Mouse (Mus musculus): Measurements from ENCODE around the gene Gpx7.

Gene Gpx7

DNA sequence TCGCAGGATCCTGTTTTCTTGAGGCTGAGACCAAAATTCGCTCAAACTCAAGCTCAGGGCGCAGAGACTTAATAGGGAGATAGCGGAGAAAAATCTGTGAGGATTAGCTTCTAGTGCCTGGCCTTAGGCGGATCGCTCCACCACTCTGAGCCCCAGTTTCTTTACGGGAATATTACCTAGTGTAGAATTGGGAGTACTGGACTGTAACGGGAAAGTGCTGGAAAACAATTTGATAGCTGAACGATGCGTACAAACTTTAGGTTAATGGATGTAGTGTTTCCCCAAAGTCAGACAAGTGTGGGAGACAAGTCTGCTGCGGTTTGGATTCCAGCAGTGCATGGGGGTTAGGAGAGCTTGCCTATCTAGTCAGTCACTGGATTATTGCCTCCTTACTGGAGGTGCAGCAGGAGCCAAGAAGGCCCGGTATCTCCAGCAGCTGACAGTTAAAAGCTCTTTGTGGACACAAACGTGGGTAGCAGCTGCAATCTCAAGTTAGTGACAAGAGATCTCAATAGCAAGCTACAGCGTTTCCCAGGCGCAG is at the start of gene Gpx7:
Gene Gpx7 (minus strand): TSS at position 101 of the 541 bp plus-strand sequence.
- no peak for DNase-seq

DNA sequence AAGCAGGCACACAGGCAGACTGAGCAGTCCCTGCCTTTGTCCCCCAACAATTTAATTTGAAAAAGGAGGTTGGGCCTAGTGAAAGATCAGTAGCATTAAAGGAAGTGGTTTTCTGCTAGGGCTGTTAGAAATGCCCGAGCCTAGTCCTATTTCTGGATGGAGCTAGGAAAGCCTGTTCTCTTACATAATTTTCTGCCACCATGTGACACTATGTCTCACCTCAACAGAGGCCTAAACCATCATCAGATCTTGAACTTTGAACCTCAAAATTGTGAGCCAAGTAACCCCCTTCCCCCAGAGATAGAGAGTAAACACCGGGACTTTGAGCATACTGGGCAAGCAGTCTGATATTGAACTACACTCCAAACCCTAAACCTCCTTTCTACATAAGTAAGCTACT is 49.3 kb upstream of the Gpx7 start:
- no peak for DNase-seq

DNA sequence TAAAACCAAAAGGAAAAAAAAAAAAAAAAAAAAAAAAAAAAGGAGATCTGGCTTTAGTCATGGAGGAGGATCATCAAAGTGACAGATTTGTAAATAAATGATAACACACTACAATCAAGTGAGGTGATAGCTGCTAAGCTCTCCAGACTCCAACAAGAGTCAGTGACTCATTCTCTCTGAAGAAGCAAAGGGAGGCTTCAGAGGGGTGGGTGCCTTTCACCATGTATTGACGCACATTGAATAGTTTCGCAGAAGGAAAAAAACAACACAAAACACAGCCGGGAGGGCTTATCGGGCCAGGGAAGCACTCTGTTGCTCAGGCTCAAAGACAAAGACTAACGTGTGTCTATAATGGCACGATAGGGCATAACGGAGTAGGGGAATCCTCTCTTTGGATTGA is 41.3 kb upstream of the Gpx7 start:
- no peak for DNase-seq

DNA sequence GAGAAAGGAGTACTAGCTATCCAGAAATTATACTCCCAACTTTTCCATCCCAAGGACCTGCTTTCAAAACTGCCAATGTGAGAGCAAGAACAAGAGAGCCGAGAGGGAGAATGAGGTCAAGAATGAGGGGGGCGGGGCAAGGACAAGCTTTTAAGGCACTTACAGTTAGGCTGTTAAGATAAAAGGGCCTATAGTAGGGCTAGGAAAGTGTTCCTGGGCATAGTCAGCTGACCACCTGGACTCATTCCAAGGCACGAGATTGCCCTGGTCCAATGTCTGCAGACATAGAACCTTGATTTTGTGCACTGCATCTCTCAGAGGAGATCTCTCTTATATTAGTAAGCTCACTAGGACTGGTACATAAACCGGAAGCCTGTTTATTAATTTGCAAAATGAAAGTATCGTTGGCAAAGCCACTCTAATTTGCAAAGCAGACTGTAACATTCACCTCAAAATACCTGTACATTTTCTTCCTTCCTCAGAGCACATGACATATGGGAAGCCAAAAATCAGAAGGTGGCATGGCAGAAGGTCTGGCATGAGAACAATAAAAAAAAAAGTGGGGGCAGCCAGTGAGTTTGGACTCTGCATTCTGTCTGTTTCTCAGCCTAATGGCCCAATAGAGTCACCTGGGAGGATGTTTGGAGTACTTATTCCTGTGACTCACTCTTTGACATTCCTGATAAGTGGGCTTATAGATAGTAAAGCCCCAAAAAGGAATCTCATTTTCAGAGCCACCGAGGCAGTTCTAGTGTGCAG is 31.5 kb upstream of the Gpx7 start:
- DNase-seq = no peak

DNA sequence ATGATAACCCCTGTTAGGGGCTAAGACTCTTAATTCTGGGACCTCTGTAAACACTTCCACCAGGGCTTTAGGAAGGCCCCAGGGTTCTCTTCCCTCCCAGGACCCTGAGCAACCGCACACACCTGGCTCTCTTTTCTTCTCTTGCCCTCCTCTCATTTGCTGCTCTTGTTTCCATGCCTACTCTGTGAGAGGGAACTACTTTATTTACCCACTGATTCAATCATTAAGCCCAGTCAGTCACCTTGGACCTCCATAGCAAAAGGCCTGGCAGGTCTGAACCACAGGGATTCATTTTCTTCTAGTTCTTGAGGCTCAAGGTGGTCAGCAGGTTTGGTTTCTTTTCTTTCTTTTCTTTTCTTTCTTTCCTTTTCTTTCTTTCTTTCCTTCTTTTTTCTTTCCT is 29.5 kb upstream of the Gpx7 start:
- DNase-seq = no peak

DNA sequence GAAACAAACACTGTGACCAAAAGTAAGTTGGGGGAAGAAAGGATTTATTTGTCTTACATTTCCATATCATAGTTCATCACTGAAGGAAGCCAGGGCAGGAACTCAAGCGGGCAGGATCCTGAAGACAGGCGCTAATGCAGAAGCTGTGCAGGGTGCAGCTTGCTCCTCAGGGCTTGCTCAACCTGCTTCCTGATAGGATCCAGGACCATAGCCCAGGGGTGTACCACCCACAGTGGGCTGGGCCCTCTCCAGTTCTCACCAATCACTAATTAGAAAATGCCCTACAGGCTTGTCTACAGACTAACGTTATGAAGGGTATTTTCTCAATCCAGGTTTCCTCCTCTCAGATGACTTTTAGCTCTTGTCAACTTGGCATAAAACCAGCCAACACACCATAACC is 28.9 kb upstream of the Gpx7 start:
- DNase-seq = no peak

DNA sequence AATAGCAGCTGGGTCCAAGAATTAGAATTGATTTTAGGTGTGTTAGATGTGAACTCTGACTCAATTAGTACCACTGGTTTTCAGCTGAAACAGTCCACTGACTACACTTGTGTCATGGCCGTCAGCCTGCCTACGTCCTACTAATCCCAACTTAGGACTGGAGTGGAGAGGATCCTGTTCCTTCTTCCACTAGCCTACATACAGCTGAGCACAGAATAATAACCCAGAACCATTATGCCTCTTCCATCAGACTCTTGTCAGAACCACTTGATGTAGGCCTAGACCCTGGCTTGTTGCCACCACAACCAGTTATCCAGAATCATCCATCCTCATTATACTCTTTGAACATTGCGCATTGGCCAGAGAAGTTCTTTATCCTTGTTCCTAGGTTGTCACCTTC is 28.0 kb upstream of the Gpx7 start:
- no peak for DNase-seq

DNA sequence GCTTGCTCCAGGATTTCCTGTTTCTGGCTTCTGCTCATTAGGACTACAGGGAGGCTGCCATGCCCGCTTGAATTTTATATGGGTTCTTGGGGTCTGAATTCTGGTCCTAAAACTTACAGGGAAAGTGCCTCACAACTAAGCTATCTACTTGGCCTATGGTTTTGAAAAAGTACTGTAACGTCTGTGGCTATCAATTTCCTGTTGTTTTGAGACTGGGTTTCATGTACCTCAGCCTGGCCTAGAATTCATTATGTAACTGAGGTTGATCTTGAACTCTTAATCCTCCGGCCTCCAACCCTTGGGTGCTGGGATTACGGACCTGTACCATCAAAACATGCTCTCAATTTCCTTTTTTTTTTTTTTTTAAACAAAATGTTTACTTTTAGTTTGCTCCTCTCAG is 27.5 kb upstream of the Gpx7 start:
- DNase-seq = no peak

DNA sequence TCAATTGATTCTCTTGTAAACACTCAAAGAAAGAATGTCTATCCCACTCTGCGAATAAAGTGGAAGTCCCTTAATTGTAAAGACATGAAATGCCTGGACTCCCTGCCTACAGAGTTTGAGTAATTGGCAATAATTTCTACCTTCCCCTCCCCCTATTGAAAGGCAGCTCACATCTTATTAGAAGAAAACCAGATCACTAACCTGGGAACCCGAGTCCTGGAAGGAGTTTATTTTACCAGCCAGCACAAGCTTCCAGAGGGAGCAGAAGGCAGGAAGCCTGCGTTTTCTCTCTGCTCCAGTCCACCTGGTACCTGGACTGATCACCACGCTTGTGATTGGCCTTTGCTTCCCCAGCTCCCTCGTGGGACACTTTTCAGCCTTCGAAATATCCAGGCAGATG is 26.6 kb upstream of the Gpx7 start:
- no peak for DNase-seq

DNA sequence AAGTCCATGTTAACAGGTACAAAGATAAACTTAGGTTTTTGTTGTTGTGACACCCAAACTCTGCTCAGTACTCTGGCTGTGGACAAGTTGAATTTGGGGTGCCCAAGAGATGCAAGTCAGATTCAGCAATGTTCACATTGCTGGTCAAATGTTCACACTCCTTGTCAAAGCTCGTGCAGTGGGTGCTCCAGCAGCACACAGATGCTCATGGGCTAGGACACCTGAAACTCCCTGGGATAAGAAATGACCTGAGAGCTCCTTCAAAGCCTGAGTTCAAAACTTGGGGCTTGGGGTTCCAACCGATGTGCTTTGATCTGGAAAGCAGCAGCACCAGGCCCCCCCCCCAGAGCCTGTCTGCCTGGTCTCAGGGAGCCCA is 24.8 kb upstream of the Gpx7 start:
- DNase-seq = no peak

DNA sequence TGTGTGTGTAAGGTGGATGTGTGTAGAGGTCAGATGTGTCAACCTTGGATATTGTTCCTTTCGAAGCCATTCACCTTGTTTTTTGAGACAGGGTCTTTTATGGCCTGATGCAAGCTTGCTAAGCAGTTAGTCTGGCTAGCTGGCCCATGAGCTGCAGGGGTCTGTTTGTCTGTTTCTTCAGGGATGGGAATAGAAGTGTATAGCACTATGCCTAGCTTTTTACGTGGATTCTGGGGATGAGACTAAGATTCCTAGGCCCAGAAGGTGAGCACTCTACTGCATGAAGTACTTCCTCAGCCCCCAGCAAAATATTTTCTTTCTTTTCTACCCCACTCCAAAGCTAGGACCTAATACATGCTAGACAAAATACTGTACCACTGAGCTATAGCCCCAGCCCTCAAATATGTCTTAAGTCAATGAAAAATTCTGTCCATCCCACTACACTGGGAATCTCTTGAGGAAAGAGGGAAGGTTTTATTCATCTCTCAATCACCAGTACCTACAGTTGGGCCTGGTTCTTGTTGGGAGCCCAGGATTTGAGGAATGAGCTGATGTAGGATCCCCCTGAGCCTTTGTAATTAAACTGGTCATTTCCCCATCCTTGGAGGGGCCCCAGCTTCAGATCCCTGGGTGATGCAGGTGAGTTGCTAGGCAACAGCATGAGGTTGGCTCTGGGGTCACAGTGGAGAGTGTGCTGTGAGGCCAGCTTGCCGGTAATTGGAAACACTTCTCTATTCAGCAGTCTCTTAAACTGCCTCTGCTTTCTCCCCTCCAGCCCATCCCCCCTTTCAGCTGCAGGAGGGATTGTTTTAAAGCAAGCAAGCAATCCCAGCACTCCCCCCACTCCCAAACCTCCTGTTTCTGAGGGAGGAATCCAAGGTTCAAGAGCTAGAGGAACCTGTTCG is 24.1 kb upstream of the Gpx7 start:
- no peak for DNase-seq

DNA sequence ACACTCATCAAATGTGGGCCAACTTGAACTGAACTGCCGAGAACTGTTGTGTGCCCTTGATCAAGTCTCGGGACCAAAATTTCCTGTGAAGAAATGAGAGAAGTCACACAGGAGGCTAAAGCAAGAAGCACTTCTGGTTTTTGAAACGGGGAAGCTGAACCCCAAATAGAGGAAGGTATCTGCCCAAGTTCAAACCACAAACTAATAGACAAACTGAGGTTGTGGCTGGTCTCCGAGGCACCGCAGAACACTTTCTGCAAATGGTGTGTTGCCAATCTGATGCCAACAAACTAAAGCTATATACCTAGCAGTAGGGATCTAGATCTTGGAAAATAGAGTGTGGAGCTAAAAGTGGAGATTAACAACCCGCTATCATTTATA is 21.6 kb upstream of the Gpx7 start:
- no peak for DNase-seq

DNA sequence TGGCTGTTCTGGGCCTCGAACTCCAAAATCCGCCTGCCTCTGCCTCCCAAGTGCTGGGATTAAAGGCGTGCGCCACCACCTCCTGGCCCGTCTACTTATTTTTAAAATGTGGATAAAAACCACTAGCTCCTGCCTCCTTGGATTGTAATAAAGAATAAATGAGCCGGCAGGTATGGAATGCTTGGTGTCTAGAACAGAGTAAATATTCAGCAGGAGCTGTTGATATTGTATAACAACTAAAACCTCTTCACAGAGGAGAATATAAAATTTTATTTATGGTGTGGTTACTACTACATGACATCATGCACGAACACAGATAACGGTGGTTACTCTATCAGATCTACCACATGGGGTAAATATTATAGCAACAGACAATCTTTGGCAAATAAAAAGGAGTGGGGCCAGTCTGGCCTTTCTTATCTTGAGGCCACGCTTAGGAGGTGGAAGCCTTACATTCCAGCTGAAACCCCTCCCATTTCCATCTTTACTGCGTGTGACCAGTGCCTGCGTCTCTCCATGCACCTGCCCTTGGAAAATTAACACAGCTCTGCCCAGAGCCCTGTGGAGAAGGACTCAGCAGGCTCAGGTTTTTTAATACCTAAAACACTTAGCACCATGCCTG is 21.1 kb upstream of the Gpx7 start:
- DNase-seq = no peak

DNA sequence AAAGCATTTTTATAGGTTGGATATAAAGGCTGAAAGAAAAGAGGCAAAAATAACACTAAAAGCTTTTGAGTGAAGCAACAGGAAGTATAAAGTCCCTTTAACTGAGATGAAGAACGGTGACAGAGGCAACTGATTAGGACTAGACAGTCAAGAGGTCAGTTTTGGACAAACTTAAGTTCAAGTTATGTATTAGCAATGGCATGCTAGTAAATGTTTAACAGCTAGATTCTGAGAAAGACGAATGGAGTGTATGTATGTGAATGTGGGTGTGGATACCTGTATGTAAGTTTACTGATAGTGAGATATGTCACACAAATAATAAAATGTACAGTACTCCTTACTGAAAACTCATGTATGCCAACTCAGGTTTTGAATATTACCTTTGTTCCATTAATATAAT is 17.8 kb upstream of the Gpx7 start:
- no peak for DNase-seq

DNA sequence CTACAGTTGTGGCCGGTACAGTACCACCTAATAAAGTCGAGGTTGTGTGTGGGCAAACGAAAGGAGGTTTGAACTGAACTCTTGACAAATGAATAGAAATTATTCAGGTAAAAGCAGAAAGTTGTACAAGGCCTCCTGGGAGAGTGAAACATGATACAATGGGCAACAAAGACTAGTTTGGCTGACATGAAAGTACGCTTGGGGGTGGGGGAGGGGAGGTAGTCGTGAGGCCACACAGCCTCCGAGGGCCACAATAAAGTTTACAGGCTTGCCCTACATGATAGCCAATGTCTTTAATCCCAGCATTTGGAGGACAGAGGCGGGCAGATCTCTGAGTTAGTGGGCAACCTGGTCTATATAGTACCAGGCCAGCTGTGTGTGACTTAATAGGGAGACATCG is 860 bp upstream of the Gpx7 start:
- DNase-seq = no peak

DNA sequence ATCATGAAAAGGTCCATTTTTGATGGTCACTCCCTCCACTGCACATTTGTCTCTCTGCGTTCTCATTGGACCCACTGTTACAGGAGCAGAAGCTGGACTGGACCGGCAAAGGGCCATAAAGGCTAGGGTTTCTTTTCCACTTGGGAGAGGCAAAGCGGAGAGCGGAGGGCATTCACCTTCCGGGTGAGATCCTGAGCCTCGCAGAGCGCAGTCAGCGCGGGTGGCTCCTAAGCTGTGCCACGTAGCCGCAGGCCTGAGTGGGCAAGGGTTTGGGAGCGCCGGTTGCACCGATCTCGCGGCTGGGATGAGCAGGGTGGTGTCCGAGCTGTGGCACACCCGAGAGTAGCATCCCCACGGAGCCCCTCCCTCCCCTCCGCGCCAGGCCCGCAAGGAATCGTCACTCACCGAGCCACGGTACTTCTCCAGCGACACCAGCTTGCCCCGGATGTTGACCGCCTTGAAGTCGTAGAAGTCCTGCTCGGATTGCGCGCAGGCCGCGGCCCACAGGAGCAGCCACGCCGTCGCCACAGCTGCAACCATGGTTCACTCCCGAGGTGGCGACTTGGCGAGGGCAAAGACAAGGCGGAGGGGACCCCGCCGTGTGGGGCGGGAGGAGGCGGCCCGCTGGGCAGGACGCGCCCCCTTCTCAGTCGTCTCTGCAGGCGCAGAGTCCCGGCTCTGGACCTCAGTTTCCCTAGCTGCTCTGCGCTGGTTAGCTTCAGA is 462 bp downstream of the Gpx7 start:
- DNase-seq = peak; percentile 16 to 46

DNA sequence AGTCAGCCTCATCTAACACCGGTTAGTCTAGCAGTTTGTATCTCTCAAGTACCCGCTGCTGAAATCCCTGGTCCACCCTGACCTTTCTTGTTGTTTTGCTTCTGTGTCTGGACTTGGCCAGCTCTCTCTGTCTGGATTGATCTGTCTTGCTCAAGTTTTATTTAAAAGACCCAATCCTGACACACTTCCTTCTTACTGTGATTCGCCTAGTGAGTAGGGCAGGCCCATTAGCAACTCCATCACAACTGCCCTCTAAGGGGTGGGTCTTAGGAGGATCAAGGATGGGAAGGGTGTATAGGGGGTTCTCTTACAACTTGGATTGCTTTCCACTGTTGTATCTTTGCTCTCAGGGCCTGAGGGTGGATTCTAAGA is 1.0 kb downstream of the Gpx7 start:
- no peak for DNase-seq

DNA sequence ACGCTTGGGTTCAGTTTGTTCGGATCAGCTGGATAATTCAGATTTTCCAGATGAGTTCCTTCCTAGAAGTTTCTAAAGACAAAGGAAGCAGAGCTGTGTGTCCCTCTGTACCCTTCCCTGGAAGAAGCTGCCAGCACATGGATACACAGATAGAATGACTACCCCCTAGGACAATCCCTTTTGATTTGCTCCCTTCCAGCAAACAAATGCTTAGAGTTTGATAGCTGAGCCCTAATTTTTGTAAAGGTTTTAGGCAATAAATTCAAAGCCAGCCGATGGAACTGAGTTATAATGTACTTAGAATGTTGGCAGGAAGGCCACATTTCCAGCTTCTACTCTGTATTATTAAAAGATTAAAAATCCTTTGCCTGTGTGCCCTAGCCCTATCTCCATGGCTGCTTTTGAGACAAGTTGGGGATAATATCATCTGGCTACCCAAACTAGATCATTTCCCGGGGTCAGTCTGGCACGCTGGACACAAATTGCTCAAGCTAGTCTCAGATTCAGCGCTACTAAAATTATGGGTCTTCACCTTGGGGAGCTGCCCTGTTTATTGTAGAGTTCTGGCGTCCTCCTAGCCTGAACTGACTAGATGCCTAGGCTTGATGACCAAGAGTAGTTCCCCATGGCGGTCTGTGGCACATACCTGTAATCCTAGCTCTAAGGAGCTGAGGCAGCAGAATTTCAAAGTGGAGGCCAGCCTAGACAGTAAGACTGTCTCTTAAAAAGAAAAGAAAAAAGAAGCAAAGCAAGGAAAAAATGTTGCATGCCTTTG is 2.7 kb downstream of the Gpx7 start:
- DNase-seq = no peak

DNA sequence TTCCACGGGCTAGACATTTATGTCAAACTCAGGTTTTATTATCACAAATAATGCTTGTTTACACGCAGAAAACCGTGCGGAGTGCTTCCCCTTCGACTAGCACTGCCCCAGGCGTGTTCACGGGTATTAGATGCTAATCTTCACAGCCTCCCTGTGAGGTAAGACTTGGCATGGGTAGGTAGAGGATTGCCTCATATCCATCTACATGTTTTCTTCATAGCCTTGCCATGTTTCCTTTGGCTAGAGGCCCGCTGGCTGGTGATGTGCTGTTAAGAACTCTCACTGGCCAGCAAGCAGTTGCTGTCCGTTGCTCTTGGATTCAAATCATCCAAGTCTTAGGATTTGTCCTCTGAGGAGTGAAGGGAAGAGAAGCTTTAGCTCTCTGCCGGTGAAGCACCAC is 6.4 kb downstream of the Gpx7 start:
- no peak for DNase-seq

DNA sequence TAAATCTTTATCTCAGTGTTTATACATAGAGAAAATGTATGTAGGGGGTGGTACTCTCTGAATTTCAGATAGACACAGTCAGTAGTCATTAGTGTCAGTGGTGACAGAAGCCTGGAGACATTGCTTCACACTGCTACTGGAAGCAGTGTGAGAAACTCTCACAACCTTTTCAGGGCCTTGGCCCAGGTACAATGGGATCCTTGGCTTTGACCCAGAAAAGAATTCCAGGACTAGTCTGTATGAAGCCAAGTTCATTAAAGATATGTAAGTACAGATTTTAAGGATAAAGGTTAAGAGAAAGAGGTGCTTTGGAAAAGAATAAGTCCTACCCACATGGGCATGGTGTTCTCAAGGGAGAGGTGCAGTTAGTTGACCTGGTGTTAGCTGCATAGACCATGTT is 12.5 kb downstream of the Gpx7 start:
- DNase-seq = no peak

DNA sequence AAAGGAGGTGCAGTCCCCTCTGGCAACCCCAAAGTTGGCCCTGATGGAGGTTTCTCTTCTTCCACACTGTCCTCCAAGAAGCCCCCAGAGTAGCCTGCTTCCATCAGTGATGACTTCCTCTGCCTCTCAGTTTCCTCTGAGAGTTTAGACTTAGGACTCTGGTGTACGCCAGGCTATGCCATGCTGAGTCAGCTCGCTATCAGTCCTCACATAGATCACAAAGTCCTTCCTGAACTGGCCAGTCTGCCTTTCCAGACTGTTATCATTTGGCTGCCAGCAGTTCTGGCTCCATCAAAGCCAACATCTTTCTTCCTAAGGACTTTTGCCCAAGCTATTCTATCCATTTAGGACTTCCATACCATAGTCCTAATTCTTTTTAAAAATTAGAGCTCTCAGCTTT is 14.2 kb downstream of the Gpx7 start:
- no peak for DNase-seq

DNA sequence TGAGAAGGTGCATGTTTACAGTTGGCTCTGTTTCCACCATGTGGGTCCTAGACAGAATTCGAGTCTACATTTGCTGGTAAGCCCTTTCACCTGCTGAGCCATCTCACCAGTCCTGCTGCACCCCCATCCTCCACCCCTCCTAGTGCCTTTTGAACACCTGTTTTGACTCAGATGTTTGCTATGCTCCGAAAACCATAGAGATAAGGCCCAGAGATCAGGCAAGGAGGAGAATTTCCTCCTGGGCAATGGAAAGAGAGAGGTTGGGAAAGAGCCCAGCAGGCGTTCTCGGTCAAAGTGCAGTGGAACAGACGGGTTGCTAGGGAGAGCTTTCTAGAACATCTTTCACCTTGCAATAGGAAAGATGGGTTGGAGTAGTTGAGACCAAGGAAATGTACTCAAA is 15.6 kb downstream of the Gpx7 start:
- no peak for DNase-seq

Data from spleen, adult 18-20 months (tissue).